Mouse (Mus musculus): Measurements from ENCODE around the gene Kif18b.

Kif18b gene

DNA sequence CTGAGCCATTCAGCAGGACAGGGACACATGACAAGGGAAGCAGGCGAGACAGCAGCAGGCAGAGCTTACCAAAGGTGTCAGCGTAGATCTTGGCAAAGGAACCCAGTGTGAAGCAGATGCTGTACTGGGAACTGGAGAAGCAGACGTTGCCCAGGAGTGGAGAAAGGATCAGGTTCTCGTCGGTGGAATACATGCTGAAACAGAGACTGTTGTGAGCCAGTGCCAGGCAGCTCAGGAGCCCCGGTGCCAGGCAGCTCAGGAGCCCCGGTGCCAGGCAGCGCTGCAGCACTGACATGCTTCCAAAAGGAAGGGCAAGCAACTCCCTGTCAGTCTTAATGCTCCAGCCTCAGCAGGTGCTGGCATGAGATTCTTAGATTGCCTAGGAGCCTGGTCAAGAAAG, 65.0 kb downstream of the Kif18b start:
- no peak for TF ChIP-seq GATA4 (IDR thresholded peaks at IDR 0.05; ENCODE audit: insufficient replicate concordance, low read length)

DNA sequence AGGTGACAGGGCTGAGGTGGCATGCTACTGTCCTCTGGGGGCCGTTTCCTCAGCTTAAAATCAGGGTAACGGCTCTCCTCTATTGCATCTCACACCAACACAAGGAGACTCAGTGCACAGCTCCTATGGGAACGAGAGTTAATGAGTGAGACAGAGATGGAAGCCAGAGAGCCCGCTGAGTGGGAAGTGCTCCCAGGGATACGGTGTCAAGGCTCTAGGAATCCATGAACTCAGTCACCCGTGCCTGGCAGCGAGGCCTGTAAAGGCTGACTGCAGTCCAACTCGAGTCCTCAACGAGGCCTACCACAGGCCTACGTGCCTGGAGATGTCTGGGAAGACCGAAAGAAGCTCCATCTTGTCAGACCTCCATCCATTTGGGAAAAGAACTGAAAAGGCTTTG, 66.0 kb downstream of the Kif18b start:
- no peak for TF ChIP-seq GATA4 (IDR thresholded peaks at IDR 0.05; ENCODE audit: insufficient replicate concordance, low read length)

DNA sequence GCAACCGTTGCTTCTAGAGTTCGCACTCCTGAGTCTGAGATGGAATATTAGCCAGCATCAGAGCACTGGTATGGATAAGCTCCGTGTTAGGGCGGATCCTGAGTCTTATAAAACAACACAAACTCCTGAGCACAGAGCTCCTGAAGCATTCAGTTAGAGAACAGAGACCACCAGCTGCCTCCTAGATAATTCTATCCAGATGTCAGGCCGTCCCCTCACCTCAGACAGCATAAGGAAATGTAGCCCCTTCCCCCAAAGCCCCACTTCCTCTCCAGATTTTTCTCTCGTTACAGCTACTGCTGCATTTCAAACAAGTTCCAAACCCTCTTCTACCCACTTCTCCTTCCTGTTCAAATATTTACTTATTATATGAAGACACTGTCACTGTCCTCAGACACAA, 69.0 kb downstream of the Kif18b start:
- TF ChIP-seq GATA4 (IDR thresholded peaks at IDR 0.05; ENCODE audit: insufficient replicate concordance, low read length), result no peak

Data from liver, adult (tissue).